In the genomic region with DNA sequence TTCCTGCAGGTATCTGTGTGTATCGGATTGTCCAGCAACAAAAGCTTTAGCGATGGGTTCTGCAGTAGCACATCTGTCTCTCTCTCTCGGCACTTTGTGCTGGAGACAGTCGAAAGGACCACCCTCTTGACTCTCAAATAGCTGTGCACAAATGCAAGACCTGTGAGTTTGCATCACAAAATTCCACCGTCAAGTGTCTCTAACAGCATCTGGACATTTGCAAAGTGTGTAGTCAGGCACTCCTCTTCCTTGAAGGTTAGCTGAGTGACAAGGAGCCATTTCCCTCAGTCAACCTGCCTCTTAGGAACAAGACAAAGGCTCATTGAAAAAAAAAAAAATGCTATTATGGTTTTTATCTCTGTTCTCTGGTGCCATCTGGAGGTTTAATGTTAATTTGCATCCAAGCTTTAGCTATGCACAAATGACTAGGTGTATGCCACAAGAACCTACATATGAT, we compare ENCODE assay signal across 8 mouse cellular contexts. TPM values are rescaled to one million over a fixed set of nuclear protein-coding genes. Genes with fewer than 3 reads are reported as not detected.
DNase-seq lines count a peak whose midpoint lies in the region; ATAC-seq and TF ChIP-seq lines count a peak whose summit lies in the region.

No protein-coding gene starts in this region.

- ATAC-seq in heart, embryonic 12.5 days (ENCODE audit: insufficient number of reproducible peaks, low FRiP score) = no peak
- peak; percentile 65 for ATAC-seq in hindbrain, embryonic 11.5 days (ENCODE audit: low FRiP score)

- no peaks in the 10 kb centered on the region for H3K36me3 ChIP-seq in heart, embryonic 12.5 days
- H3K36me3 ChIP-seq in ES-Bruce4 (ENCODE audit: control insufficient read depth, insufficient read depth, low read length, poor library complexity, severe bottlenecking) = no peaks in the 10 kb centered on the region
- H3K36me3 ChIP-seq in hindbrain, embryonic 11.5 days (ENCODE audit: control insufficient read depth, insufficient read depth, low read length) = no peaks in the 10 kb centered on the region

- no peak for TF ChIP-seq CTCF in ES-Bruce4 (IDR thresholded peaks at IDR 0.05; ENCODE audit: low read depth, low read length)

- no peak overlapping the region for H3K9ac ChIP-seq in heart, embryonic 12.5 days
- H3K9ac ChIP-seq in ES-Bruce4 (ENCODE audit: low read depth, poor library complexity, severe bottlenecking) = no peak overlapping the region
- H3K9ac ChIP-seq in hindbrain, embryonic 11.5 days (ENCODE audit: low read depth, low read length) = peak overlapping the region; percentile 42; the same call in 1 of the 2 replicates

- H3K4me3 ChIP-seq in heart, embryonic 12.5 days = no peak overlapping the region
- no peak overlapping the region for H3K4me3 ChIP-seq in ES-Bruce4 (ENCODE audit: low read depth, low read length)
- H3K4me3 ChIP-seq in hindbrain, embryonic 11.5 days (ENCODE audit: low read depth, low read length) = no peak overlapping the region

- WGBS in heart, embryonic 12.5 days = 27% methylated on average over 5 of the region's 5 CpGs
- 62% methylated on average over 5 of the region's 5 CpGs for WGBS in hindbrain, embryonic 11.5 days

- no peak for DNase-seq in heart, adult 9 months (ENCODE audit: low spot score in 2 of 2)
- peak; percentile 55 for DNase-seq in embryo, embryonic 10 days (ENCODE audit: low spot score)
- DNase-seq in hindbrain, embryonic 11.5 days (ENCODE audit: low spot score) = peak; percentile 78
- DNase-seq in lung, postnatal 25 days (ENCODE audit: low spot score) = peak; percentile 34
- no peak for DNase-seq in urinary bladder, postnatal 25 days (ENCODE audit: low spot score)
- no peak for DNase-seq in T-cell, adult 2 months (ENCODE audit: low spot score)

- no peak for TF ChIP-seq POLR2A in ES-Bruce4 (IDR thresholded peaks at IDR 0.05; ENCODE audit: insufficient read depth, low read length)

- peaks cover 33% of the 10 kb centered on the region for H3K27me3 ChIP-seq in heart, embryonic 12.5 days (replicated peaks)
- H3K27me3 ChIP-seq in ES-Bruce4 (ENCODE audit: control insufficient read depth, insufficient read depth, low read length, poor library complexity, severe bottlenecking) = no peaks in the 10 kb centered on the region
- no peaks in the 10 kb centered on the region for H3K27me3 ChIP-seq in hindbrain, embryonic 11.5 days (ENCODE audit: control insufficient read depth, insufficient read depth, low read length)

- peak overlapping the region; percentile 43 for H3K4me2 ChIP-seq in heart, embryonic 12.5 days
- H3K4me2 ChIP-seq in hindbrain, embryonic 11.5 days (replicated peaks; ENCODE audit: low read depth, low read length) = no peak overlapping the region

- TF ChIP-seq EP300 in ES-Bruce4 (IDR thresholded peaks at IDR 0.05; ENCODE audit: insufficient read depth, low read depth, low read length) = peak; percentile 64

- no peaks in the 10 kb centered on the region for H3K9me3 ChIP-seq in heart, embryonic 12.5 days (replicated peaks)
- H3K9me3 ChIP-seq in ES-Bruce4 (replicated peaks; ENCODE audit: control insufficient read depth, insufficient read depth, low read length, poor library complexity, severe bottlenecking) = no peaks in the 10 kb centered on the region
- H3K9me3 ChIP-seq in hindbrain, embryonic 11.5 days (ENCODE audit: control insufficient read depth, low read length) = no peaks in the 10 kb centered on the region

- H3K27ac ChIP-seq in heart, embryonic 12.5 days (ENCODE audit: poor library complexity, severe bottlenecking) = no peak overlapping the region
- H3K27ac ChIP-seq in ES-Bruce4 (ENCODE audit: insufficient read depth, low read length) = no peak overlapping the region
- H3K27ac ChIP-seq in hindbrain, embryonic 11.5 days (ENCODE audit: low read depth, low read length) = no peak overlapping the region

- H3K4me1 ChIP-seq in heart, embryonic 12.5 days (replicated peaks) = 0 out of 2 replicates have a peak, but pooled peaks cover 13% of the 10 kb centered on the region
- H3K4me1 ChIP-seq in ES-Bruce4 (ENCODE audit: control insufficient read depth, insufficient read depth, low read length) = no peaks in the 10 kb centered on the region
- no peaks in the 10 kb centered on the region for H3K4me1 ChIP-seq in hindbrain, embryonic 11.5 days (replicated peaks; ENCODE audit: control insufficient read depth, insufficient read depth, low read length)

RNA-seq across cellular contexts. Expression of a gene that starts 34.7 kb away (rescaled TPM):
- polyA plus RNA-seq in heart, embryonic 12.5 days (2016; fragmentation: Nextera tagmentation; extraction: Ambion mirVana) = 0.15 and 0.63 TPM in 2 replicates
- polyA plus RNA-seq in ES-Bruce4 (2011; ENCODE audit: insufficient read depth, insufficient read length, low read depth, missing spikeins) = 0.15 and 0.25 TPM in 2 replicates
- polyA plus RNA-seq in hindbrain, embryonic 11.5 days (2014; fragmentation: Nextera tagmentation; extraction: Ambion mirVana) = 0.93 and 1.5 TPM in 2 replicates

Comparison
In these comparisons a context has a peak if more than half of its experiments do, and no peak if none do; other contexts are left out.
1. DNase-seq: peak in embryo, embryonic 10 days (single experiment), hindbrain, embryonic 11.5 days (single experiment) and lung, postnatal 25 days (single experiment); none in heart, adult 9 months (0 of 2), urinary bladder, postnatal 25 days (single experiment) and T-cell, adult 2 months (single experiment).